Mouse (Mus musculus) liver, embryonic 11.5 days (tissue): ENCODE data around the gene Gm45208. TPM values are rescaled to one million over a fixed set of nuclear protein-coding genes. Genes with fewer than 3 reads are reported as not detected.
A peak's percentile ranks its signal among the peaks of the same experiment; 100 is the strongest.

Experiments
- ATAC-seq: fragments of 200-750 bp; cut with Nextera tagmentation; replicated peaks from 2 replicates; pipeline ENCODE4 v1.8.0; 2017; ENCODE audit warnings: moderate number of reproducible peaks, mild to moderate bottlenecking, moderate TSS enrichment, moderate library complexity; ENCODE audit not compliant: low FRiP score
- DNase-seq: peaks from one replicate; pipeline ENCODE4 v3.0.0-alpha.2; 2017; ENCODE audit warnings: low spot score
- H3K27ac ChIP-seq: fragments of 300-500 bp; sonication (generic); 2 replicates; pipeline ENCODE4 v1.5.1; 2014; ENCODE audit warnings: mild to moderate bottlenecking, low read depth, low read length, control low read depth
- H3K27me3 ChIP-seq: fragments of 300-500 bp; sonication (generic); replicated peaks from 2 replicates; pipeline ENCODE4 v1.6.1; 2014; ENCODE audit warnings: low read length, mixed read lengths; ENCODE audit not compliant: control insufficient read depth, insufficient read depth
- H3K36me3 ChIP-seq: fragments of 300-500 bp; sonication (generic); 2 replicates; pipeline ENCODE4 v1.6.1; 2014; ENCODE audit warnings: mild to moderate bottlenecking, low read length, moderate library complexity, mixed read lengths; ENCODE audit not compliant: control insufficient read depth, insufficient read depth
- H3K4me1 ChIP-seq: fragments of 300-500 bp; sonication (generic); replicated peaks from 2 replicates; pipeline ENCODE4 v1.6.1; 2014; ENCODE audit warnings: low read length, mixed read lengths; ENCODE audit not compliant: control insufficient read depth, insufficient read depth
- H3K4me2 ChIP-seq: fragments of 300-500 bp; sonication (generic); 2 replicates; pipeline ENCODE4 v1.6.1; 2014; ENCODE audit warnings: mild to moderate bottlenecking, control low read depth, moderate library complexity
- H3K4me3 ChIP-seq: fragments of 300-500 bp; sonication (generic); 2 replicates; pipeline ENCODE4 v1.5.1; 2014; ENCODE audit warnings: low read depth, low read length, control low read depth
- H3K9ac ChIP-seq: fragments of 300-500 bp; sonication (generic); 2 replicates; pipeline ENCODE4 v1.6.1; 2014; ENCODE audit warnings: low read depth, low read length, control low read depth
- H3K9me3 ChIP-seq: fragments of 300-500 bp; sonication (generic); 2 replicates; pipeline ENCODE4 v1.6.1; 2016; ENCODE audit warnings: low read length, inconsistent platforms, mixed read lengths; ENCODE audit not compliant: control insufficient read depth
- WGBS: fragments of 180-500 bp; shearing (Covaris S2); extraction: QIAGEN DNeasy Blood & Tissue Kit; methylation state at CpG from one replicate; pipeline ENCODE4 v1.1.7; 2014; 5-methylcytosine and 5-hydroxymethylcytosine counted together
- polyA plus RNA-seq: library from polyadenylated mRNA; unstranded; fragments of >200 nt; fragmentation: Nextera tagmentation; extraction: Ambion mirVana; gene quantifications from 2 replicates; pipeline ENCODE4 v1.2.1, GENCODE M21; 2014

The Gm45208 gene
- not detected in 2 replicates for polyA plus RNA-seq

DNA sequence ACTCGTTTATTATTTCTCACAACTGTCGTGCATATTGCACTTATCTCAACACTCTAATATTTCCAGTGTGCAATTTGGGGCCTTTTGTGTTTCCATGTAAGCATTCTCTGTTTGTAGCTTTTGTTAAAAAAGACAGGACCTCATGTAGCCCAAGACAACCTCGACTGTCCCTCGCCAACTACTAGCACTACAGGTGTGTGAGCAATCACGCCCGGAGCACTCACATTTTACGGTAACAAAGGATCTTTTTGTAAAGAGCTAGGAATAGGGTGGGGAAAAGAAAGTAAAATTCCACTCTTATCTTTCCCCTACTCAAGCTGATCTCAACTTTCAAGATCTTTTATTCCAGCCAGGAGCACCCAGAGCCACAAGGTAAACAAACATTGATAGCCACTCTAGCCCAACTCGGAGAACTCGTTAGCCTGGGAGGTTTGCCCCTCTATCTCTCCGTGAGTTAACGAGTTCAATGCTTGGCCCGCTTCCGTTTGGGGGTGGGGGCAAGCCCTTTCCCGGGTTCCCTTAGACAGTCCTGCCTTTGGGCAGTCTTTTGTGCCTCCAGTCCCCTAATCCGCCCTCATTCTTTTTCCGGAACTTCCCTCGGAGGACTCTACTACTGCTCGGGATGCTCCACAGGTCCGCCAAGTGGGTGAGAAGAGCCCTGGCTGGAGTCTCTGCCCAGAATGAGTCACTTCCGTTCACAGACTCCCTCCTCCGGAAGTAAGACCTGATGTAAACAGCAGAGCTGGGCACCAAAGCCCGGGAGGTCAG lies at the start of gene Gm45208:
TSS of gene Gm45208 (plus strand) at position 732 of the 768 bp plus-strand sequence.
- Histone ChIP-seq H3K4me1 (peaks cover 3% of the 10 kb centered on the region; the same call in 1 of the 2 replicates), H3K36me3 (no peaks in the 10 kb centered on the region; the same call in 1 of the 2 replicates), H3K27me3 (no peaks in the 10 kb centered on the region), H3K4me3 (peak within 1 kb of the TSS; percentile 72), H3K27ac (peak within 1 kb of the TSS; percentile 73), H3K9me3 (no peaks in the 10 kb centered on the region), H3K4me2 (peak within 1 kb of the TSS; percentile 75), H3K9ac (peak within 1 kb of the TSS; percentile 67)
- peak; percentile 89 for ATAC-seq
- DNase-seq, result peak; percentile 78
- WGBS, result 23% methylated on average over 22 of the region's 22 CpGs

DNA sequence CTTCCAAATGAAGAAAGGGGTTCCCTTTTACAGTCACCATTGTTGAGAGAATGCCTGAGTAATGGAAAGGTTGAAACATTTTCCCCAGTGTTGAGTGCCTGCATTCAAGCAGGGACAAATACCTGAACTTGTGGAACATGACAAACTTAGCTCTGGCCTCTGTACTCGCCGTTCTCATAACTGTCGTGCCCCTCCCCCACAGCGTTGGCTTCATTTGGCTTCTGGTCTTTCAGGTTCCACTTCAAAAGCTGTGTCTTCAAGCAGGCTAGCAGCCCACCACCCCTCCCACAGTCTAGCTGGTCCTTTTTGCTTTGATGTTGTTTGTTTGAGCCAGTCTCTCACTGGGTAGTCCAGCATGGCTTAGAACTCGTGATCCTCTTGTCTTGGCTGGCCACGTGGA lies 49.3 kb upstream of the Gm45208 start:
- H3K36me3 ChIP-seq, result no peaks in the 10 kb centered on the region
- H3K4me2 ChIP-seq, result no peak overlapping the region
- ATAC-seq, result no peak

DNA sequence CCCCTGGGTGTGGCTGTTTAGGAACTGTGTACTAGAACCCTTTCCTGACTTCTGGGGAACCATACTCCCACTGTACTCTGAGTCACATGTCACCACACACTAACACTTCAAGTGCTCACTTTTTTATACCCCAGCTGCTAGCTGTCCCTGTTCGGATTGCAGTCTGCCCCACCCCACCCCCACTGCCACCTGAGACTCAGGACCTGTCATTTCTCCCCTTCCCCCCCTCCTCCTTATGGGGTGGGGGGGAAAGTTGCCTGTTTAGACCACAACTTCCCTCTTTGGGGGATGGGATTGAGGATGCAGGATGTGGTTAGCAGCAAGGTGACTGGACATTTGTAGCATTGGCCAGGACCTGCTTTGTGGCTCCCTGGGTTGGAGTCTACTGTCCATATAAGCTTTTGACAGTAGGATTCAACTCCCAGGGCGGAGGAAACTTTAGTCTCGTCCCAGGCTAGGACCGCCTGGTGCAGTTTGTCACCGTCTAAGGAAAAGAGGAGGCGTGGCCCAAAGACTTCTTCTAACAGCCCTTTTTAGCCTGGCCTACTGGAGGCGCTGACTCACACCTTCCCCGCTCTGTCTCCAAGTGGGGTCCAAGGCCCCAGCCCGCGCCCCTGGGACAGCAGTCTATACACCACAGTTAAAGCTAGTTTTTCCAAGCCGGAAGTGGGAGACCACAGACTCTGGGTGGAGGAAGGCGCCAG lies 48.3 kb upstream of the Gm45208 start:
- 28% methylated on average over 12 of the region's 12 CpGs for WGBS
- peak overlapping the region; percentile 66 for H3K4me2 ChIP-seq
- no peaks in the 10 kb centered on the region for H3K36me3 ChIP-seq
- no peak for DNase-seq
- no peaks in the 10 kb centered on the region for H3K9me3 ChIP-seq
- H3K27me3 ChIP-seq, result no peaks in the 10 kb centered on the region
- H3K27ac ChIP-seq, result peak overlapping the region; percentile 19; the same call in 1 of the 2 replicates
- H3K9ac ChIP-seq, result no peak overlapping the region; the same call in 1 of the 2 replicates
- ATAC-seq, result no peak; the same call in 1 of the 2 replicates
- no peaks in the 10 kb centered on the region; the same call in 1 of the 2 replicates for H3K4me1 ChIP-seq
- H3K4me3 ChIP-seq, result peak overlapping the region; percentile 34; the same call in 1 of the 2 replicates

More for the DNA sequence above, 49.3 kb upstream of the Gm45208 start:
- no peaks in the 10 kb centered on the region for H3K9me3 ChIP-seq
- H3K4me3 ChIP-seq, result no peak overlapping the region
- no peaks in the 10 kb centered on the region for H3K27me3 ChIP-seq
- DNase-seq, result no peak
- H3K9ac ChIP-seq, result no peak overlapping the region
- 31% methylated on average over 6 of the region's 6 CpGs for WGBS
- H3K4me1 ChIP-seq, result no peaks in the 10 kb centered on the region; the same call in 1 of the 2 replicates
- H3K27ac ChIP-seq, result no peak overlapping the region

DNA sequence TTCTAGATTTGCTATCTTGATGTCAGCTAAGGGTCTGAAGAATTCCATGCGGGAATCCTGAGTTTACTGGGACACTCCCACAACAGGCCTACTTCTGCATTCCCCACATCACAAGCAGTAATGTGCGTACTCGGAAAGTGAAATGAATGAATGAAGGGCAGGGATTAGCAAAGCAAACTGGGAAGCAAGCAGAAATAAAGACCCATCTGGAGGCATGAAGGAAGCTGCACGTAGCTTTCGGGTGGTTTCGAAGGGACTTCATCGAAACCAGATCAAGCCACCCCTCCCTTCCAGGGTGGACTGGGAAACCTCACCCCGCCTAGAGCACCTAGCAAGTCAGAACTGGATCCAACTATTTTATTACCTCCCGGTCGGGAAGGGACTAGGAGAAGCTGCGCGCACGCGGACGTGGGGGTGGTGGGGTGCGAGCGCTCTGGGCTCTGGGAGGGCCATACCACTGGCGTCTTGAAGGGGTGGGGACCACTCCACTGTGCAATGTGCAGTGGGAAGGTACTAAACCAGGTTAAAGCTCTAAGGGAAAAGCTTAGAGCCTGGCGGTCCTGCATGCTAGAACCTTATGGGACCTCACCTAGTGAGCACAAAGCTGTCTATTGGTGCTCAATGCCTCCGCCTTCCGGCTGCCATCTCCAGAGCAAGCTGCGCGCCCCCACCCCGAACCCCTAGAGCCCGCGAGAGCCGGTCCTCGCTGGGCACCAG lies 47.6 kb upstream of the Gm45208 start:
- peak; percentile 45 for DNase-seq
- Histone ChIP-seq H3K4me2 (peak overlapping the region; percentile 66), H3K4me1 (no peaks in the 10 kb centered on the region; the same call in 1 of the 2 replicates), H3K4me3 (peak overlapping the region; percentile 34), H3K27ac (peak overlapping the region; percentile 32; the same call in 1 of the 2 replicates), H3K9me3 (no peaks in the 10 kb centered on the region), H3K36me3 (no peaks in the 10 kb centered on the region), H3K27me3 (no peaks in the 10 kb centered on the region), H3K9ac (peak overlapping the region; percentile 53)
- 17% methylated on average over 28 of the region's 28 CpGs for WGBS
- peak; percentile 29 for ATAC-seq

DNA sequence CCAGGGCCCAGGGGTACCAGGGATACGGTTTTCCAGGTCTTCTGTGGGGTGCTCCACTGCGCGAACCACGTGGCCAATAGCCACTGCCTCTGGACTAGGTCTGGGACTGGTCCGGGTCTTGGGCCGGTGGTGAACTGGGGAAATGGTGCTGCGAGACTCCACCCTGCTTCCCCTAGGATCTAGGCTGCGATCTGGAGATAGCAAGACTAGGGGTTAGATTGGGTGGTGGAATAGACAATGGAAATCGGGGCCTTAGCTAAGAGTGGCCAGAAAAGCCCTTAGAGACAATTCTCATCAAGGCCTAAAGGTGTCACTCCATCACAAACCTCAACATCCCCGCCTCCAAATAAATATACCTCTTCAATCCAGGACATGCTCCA lies 47.1 kb upstream of the Gm45208 start:
- 25% methylated on average over 10 of the region's 10 CpGs for WGBS
- H3K4me2 ChIP-seq, result peak overlapping the region; percentile 66
- ATAC-seq (peak; percentile 7; the same call in 1 of the 2 replicates), DNase-seq (no peak)
- no peaks in the 10 kb centered on the region for H3K9me3 ChIP-seq
- no peaks in the 10 kb centered on the region; the same call in 1 of the 2 replicates for H3K4me1 ChIP-seq
- peak overlapping the region; percentile 53 for H3K9ac ChIP-seq
- peak overlapping the region; percentile 34 for H3K4me3 ChIP-seq
- no peaks in the 10 kb centered on the region for H3K27me3 ChIP-seq
- H3K36me3 ChIP-seq, result no peaks in the 10 kb centered on the region
- no peak overlapping the region for H3K27ac ChIP-seq

DNA sequence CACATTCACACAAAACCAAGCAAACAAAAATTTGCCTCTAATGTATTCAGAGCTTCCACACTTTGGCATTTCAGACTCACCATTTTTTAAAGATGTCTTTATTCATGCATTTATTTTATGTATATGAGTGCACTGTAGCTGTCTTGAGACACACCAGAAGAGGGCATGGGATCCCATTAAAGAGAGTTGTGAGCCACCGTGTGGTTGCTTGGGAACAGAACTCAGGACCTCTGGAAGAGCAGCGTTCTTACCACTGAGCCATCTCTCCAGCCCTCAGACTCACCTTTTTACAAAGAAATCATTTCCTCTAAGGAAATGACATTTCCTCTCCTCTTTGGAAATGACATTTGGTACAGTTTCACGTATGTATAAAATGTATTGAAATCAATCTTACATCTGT lies 43.1 kb upstream of the Gm45208 start:
- H3K27me3 ChIP-seq, result no peaks in the 10 kb centered on the region
- H3K4me3 ChIP-seq, result no peak overlapping the region
- ATAC-seq (no peak), DNase-seq (no peak)
- H3K36me3 ChIP-seq, result no peaks in the 10 kb centered on the region
- 41% methylated on average over 3 of the region's 3 CpGs for WGBS
- H3K27ac ChIP-seq, result no peak overlapping the region
- H3K9ac ChIP-seq, result no peak overlapping the region
- H3K9me3 ChIP-seq, result no peaks in the 10 kb centered on the region
- no peak overlapping the region for H3K4me2 ChIP-seq
- no peaks in the 10 kb centered on the region for H3K4me1 ChIP-seq

DNA sequence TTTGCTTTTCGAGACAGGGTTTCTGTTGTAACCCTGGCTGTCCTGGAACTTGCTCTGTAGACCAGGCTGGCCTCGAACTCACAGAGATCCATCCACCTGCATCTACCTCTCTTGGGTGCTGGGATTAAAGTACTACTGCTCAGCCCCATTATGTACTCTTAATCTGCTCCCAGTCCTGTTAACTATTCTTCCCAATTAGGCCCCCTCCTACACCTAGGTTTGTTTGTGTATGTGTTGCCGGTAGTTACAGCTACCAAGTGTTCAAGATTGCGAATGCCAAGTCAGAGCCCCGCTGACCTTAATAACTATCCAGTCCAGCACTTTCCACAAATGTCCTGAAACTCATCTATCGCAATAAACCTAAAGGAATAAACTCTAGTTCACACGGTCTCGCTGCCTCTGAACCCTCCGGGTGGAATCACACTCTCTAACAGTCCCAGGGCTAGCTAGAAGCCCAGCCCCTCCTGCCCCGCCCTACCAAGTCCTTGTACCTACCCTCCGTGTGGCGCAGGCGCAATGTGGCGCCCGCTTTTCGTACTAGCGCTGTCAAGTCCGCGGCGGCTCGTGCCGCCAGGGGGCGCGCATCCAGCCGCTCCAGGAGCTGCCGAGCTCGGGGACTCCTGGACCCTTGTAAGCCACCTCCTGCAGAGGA lies 42.5 kb upstream of the Gm45208 start:
- ATAC-seq (peak; percentile 92), DNase-seq (peak; percentile 81)
- Histone ChIP-seq H3K9ac (no peak overlapping the region), H3K27ac (no peak overlapping the region), H3K9me3 (no peaks in the 10 kb centered on the region), H3K4me1 (no peaks in the 10 kb centered on the region), H3K36me3 (no peaks in the 10 kb centered on the region), H3K27me3 (no peaks in the 10 kb centered on the region), H3K4me3 (peak overlapping the region; percentile 29), H3K4me2 (peak overlapping the region; percentile 61)
- 13% methylated on average over 27 of the region's 27 CpGs for WGBS

DNA sequence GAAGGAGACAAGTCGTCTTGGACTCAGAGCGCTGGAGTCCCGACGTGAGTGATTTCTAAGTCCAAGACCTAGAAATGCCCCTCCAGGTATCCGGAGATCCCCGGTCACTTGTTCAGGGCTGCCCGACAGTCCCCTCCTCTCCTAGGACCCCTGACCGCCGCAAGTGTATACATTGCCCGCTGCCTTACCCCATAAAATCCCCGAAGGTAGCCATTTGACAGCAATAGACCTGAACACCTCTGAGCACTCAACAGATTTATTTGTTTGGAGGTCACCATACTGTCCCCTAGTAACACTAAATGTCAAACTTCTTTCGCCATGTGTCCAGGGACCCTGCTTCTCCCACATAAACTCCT lies 42.0 kb upstream of the Gm45208 start:
- Histone ChIP-seq H3K4me1 (no peaks in the 10 kb centered on the region), H3K36me3 (no peaks in the 10 kb centered on the region), H3K27me3 (no peaks in the 10 kb centered on the region), H3K4me3 (peak overlapping the region; percentile 29), H3K4me2 (peak overlapping the region; percentile 61), H3K27ac (no peak overlapping the region), H3K9ac (no peak overlapping the region), H3K9me3 (no peaks in the 10 kb centered on the region)
- WGBS, result 30% methylated on average over 12 of the region's 12 CpGs
- ATAC-seq (no peak), DNase-seq (no peak)
